Mouse (Mus musculus) CH12.LX (cell line): ENCODE results near the gene Ctcf. TPM values are rescaled to one million over a fixed set of nuclear protein-coding genes. Genes with fewer than 3 reads are reported as not detected.

Experiments
- DNase-seq: peaks from one replicate; pipeline ENCODE4 v3.0.0-alpha.2; 2013; ENCODE audit errors: extremely low read depth
- H3K27ac ChIP-seq: 2 replicates; pipeline ENCODE4 v1.5.1; 2012; ENCODE audit warnings: low read depth, mild to moderate bottlenecking, control low read depth, moderate library complexity; ENCODE audit not compliant: insufficient read depth
- H3K27me3 ChIP-seq: replicated peaks from 2 replicates; pipeline ENCODE3; 2012; ENCODE audit warnings: inconsistent platforms
- H3K36me3 ChIP-seq, 2 experiments: replicated peaks in 1 of 2; 2 replicates each; pipeline versions ENCODE3 to v1.6.1; 2012; ENCODE audit warnings: inconsistent platforms in 1 of 2, low read length in 1 of 2, mild to moderate bottlenecking in 1 of 2, mixed read lengths in 1 of 2, moderate library complexity in 1 of 2; ENCODE audit not compliant: control insufficient read depth in 1 of 2, insufficient read depth in 1 of 2
- H3K4me1 ChIP-seq, 2 experiments: 2 replicates each; pipeline ENCODE4 v1.6.1; 2012; ENCODE audit warnings: inconsistent platforms in 1 of 2, moderate library complexity in 1 of 2; ENCODE audit not compliant: insufficient read depth in 2 of 2, control insufficient read depth in 1 of 2
- H3K4me2 ChIP-seq: 2 replicates; pipeline ENCODE4 v1.6.1; 2012; ENCODE audit warnings: low read depth, mild to moderate bottlenecking, control low read depth; ENCODE audit not compliant: poor library complexity, insufficient read depth, severe bottlenecking
- H3K4me3 ChIP-seq, 3 experiments: fragments of 150-350 bp in 1 of 3; sonication (generic) in 1 of 3; replicated peaks in 1 of 3; 2 replicates each; pipeline versions ENCODE3 to v1.5.1; 2011 to 2012; ENCODE audit warnings: low read depth in 2 of 3, low read length in 2 of 3, mild to moderate bottlenecking in 2 of 3, moderate library complexity in 2 of 3, control low read depth in 1 of 3, improper control_type of control experiment in 1 of 3, inconsistent platforms in 1 of 3, mixed read lengths in 1 of 3; ENCODE audit not compliant: poor library complexity in 1 of 3
- H3K79me2 ChIP-seq: replicated peaks from 2 replicates; pipeline ENCODE4 v1.6.1; 2012; ENCODE audit warnings: mild to moderate bottlenecking, moderate library complexity; ENCODE audit not compliant: control insufficient read depth, poor library complexity, insufficient read depth, severe bottlenecking; ENCODE audit errors: extremely low read depth
- H3K9ac ChIP-seq: 2 replicates; pipeline ENCODE4 v1.6.1; 2012; ENCODE audit warnings: low read depth, mild to moderate bottlenecking, control low read depth, moderate library complexity; ENCODE audit not compliant: insufficient read depth
- H3K9me3 ChIP-seq: replicated peaks from 2 replicates; pipeline ENCODE3; 2012; ENCODE audit warnings: low read length, inconsistent platforms, mixed read lengths
- CHD1 ChIP-seq: IDR thresholded peaks from 2 replicates; pipeline ENCODE4 v1.6.1; 2012; ENCODE audit warnings: low read depth, low read length, improper control_type of control experiment, inconsistent platforms
- CTCF ChIP-seq, 2 experiments: IDR thresholded peaks in 1 of 2; conservative IDR thresholded peaks in 1 of 2; 2 replicates each; pipeline ENCODE4 v1.5.1; 2011 to 2012; ENCODE audit warnings: low read depth in 2 of 2, low read length in 2 of 2, improper control_type of control experiment in 1 of 2, inconsistent platforms in 1 of 2, mild to moderate bottlenecking in 1 of 2, moderate library complexity in 1 of 2
- GABPA ChIP-seq: IDR thresholded peaks from 2 replicates; pipeline ENCODE4 v1.6.1; 2012; ENCODE audit warnings: low read depth, low read length, improper control_type of control experiment, inconsistent platforms; ENCODE audit not compliant: insufficient replicate concordance
- HCFC1 ChIP-seq: IDR thresholded peaks from 2 replicates; pipeline ENCODE4 v1.6.1; 2012; ENCODE audit warnings: low read depth, mild to moderate bottlenecking, inconsistent platforms, low read length, improper control_type of control experiment
- JUND ChIP-seq: conservative IDR thresholded peaks from 2 replicates; pipeline ENCODE4 v1.6.1; 2011; ENCODE audit warnings: low read depth, low read length, improper control_type of control experiment
- MAX ChIP-seq: IDR thresholded peaks from 2 replicates; pipeline ENCODE4 v1.6.1; 2011; ENCODE audit warnings: low read length, improper control_type of control experiment
- NRF1 ChIP-seq: IDR thresholded peaks from 2 replicates; pipeline ENCODE4 v1.6.1; 2014; ENCODE audit warnings: low read depth, mild to moderate bottlenecking, inconsistent platforms, low read length, improper control_type of control experiment, moderate library complexity
- RAD21 ChIP-seq: IDR thresholded peaks from 2 replicates; pipeline ENCODE4 v1.6.1; 2011; ENCODE audit warnings: low read depth, mild to moderate bottlenecking, low read length, improper control_type of control experiment, moderate library complexity
- SIN3A ChIP-seq: IDR thresholded peaks from 2 replicates; pipeline ENCODE4 v1.6.1; 2012; ENCODE audit warnings: low read length, improper control_type of control experiment, inconsistent platforms
- SMC3 ChIP-seq: IDR thresholded peaks from 2 replicates; pipeline ENCODE4 v1.6.1; 2011; ENCODE audit warnings: low read depth, low read length, improper control_type of control experiment
- TCF12 ChIP-seq: IDR thresholded peaks from 2 replicates; pipeline ENCODE4 v1.6.1; 2014; ENCODE audit warnings: low read depth, mild to moderate bottlenecking, inconsistent platforms, low read length, improper control_type of control experiment
- USF1 ChIP-seq: IDR thresholded peaks from 2 replicates; pipeline ENCODE4 v1.6.1; 2014; ENCODE audit warnings: low read depth, mild to moderate bottlenecking, inconsistent platforms, low read length, improper control_type of control experiment
- ZC3H11A ChIP-seq: IDR thresholded peaks from 2 replicates; pipeline ENCODE4 v1.6.1; 2012; ENCODE audit warnings: low read depth, mild to moderate bottlenecking, inconsistent platforms, low read length, improper control_type of control experiment
- ZKSCAN1 ChIP-seq: IDR thresholded peaks from 2 replicates; pipeline ENCODE4 v1.6.1; 2012; ENCODE audit warnings: low read depth, inconsistent platforms, low read length, improper control_type of control experiment, borderline replicate concordance
- dilution Hi-C: fragments of 300-500 bp; cut with MboI; formaldehyde crosslinking; loops from 2 replicates; pipeline ENCODE4 v1.14.3; 2020; ENCODE audit warnings: low sequenced_read_pairs; ENCODE audit not compliant: extremely low pct_unique_long_range_greater_than_20kb, extremely low pct_ligation_motif_present
- in situ Hi-C: fragments of 300-500 bp; cut with MboI; formaldehyde crosslinking; loops from 3 replicates; pipeline ENCODE4 v1.14.3; 2019; ENCODE audit warnings: low sequenced_read_pairs, low pct_ligation_motif_present, low pct_unique_long_range_greater_than_20kb, mixed read lengths
- polyA plus RNA-seq: library from polyadenylated mRNA; unstranded; fragments of >175 nt; gene quantifications from 2 replicates; pipeline ENCODE4 v1.2.1, GENCODE M21; 2012; ENCODE audit warnings: low read depth; ENCODE audit not compliant: insufficient read length
- total RNA-seq, 2 experiments: library from RNA; depleted of rRNA; stranded (reverse); fragments of 300-350 nt in 1 of 2; fragments of >200 nt in 1 of 2; gene quantifications; 2 replicates each; pipeline ENCODE4 v1.2.3; 2012 to 2014

Ctcf gene
- total and polyA plus RNA-seq, 3 experiments = 42.3 to 97.9 (median 52.4) TPM

- peaks cover 7 to 36% of the 10 kb centered on the region in 2 experiments for H3K4me1 ChIP-seq
- in situ Hi-C loops = no loop called here
Measured at GRCm38 (mm10) chr8:105607062-105607461, 29.3 kb upstream of the Ctcf start.

GRCm38 (mm10) chr8:105607684-105608083 is 28.7 kb upstream of the Ctcf start:
- Histone ChIP-seq H3K4me1 (peaks cover 7 to 36% of the 10 kb centered on the region in 2 experiments), H3K4me2 (no peak overlapping the region), H3K27ac (no peak overlapping the region), H3K27me3 (peaks cover 5% of the 10 kb centered on the region), H3K9me3 (no peaks in the 10 kb centered on the region), H3K9ac (no peak overlapping the region), H3K4me3 (no peak overlapping the region), H3K36me3 (peaks cover 0 to 9% of the 10 kb centered on the region in 2 experiments), H3K79me2 (no peaks in the 10 kb centered on the region)
- TF ChIP-seq CTCF (conservative IDR thresholded peaks at IDR 0.05 in 1 of 2, IDR thresholded peaks at IDR 0.05 in 1 of 2; ENCODE audit: low read depth in 2 of 2, low read length in 2 of 2) (peak; percentile 39 to 63; a peak in 3 of 4 replicates), ZKSCAN1 (no peak), SMC3 (peak; percentile 25; the same call in 1 of the 2 replicates)
- in situ Hi-C loops (no loop called here), dilution Hi-C loops (no loop called here)
- DNase-seq = peak; percentile 67

More at GRCm38 (mm10) chr8:105607062-105607461, 29.3 kb upstream of the Ctcf start:
- Histone ChIP-seq H3K9me3 (no peaks in the 10 kb centered on the region), H3K36me3 (peaks cover 0 to 8% of the 10 kb centered on the region in 2 experiments), H3K4me2 (peak overlapping the region; percentile 93), H3K27me3 (peaks cover 5% of the 10 kb centered on the region), H3K79me2 (no peaks in the 10 kb centered on the region), H3K27ac (no peak overlapping the region), H3K9ac (no peak overlapping the region), H3K4me3 (peak overlapping the region in 2 of 3 experiments; percentile 70 to 79)
- TF ChIP-seq NRF1 = no peak
- 0 out of 2 replicates have a peak, but pooled peaks have one; percentile 13 for TF ChIP-seq SIN3A
- TF ChIP-seq HCFC1 = no peak
- TF ChIP-seq CHD1 = no peak
- no peak for TF ChIP-seq RAD21
- TF ChIP-seq GABPA = no peak
- dilution Hi-C loops = no loop called here
- DNase-seq = no peak

- Histone ChIP-seq H3K4me3 (no peak overlapping the region), H3K27me3 (no peaks in the 10 kb centered on the region), H3K9ac (no peak overlapping the region), H3K9me3 (no peaks in the 10 kb centered on the region), H3K36me3 (peaks cover 0 to 17% of the 10 kb centered on the region in 2 experiments), H3K79me2 (no peaks in the 10 kb centered on the region), H3K4me2 (no peak overlapping the region), H3K27ac (no peak overlapping the region), H3K4me1 (peaks cover 7 to 33% of the 10 kb centered on the region in 2 experiments)
- DNase-seq = no peak
- in situ Hi-C loops = no loop called here
- dilution Hi-C loops = no loop called here
- TF ChIP-seq JUND (no peak), ZKSCAN1 (no peak), ZC3H11A (no peak), TCF12 (no peak), MAX (no peak), USF1 (no peak)
Measured at GRCm38 (mm10) chr8:105609355-105609754, 27.0 kb upstream of the Ctcf start.
